Mouse (Mus musculus) hindbrain, embryonic 11.5 days (tissue): ENCODE data around the gene Myrfl. TPM values are rescaled to one million over a fixed set of nuclear protein-coding genes. Genes with fewer than 3 reads are reported as not detected.

ENCODE experiments used
- ATAC-seq: fragments of 200-750 bp; cut with Nextera tagmentation; 2 replicates; pipeline ENCODE4 v1.8.0; 2017; ENCODE audit warnings: mild to moderate bottlenecking, moderate TSS enrichment, moderate library complexity; ENCODE audit not compliant: low FRiP score
- DNase-seq: peaks from one replicate; pipeline ENCODE4 v3.0.0-alpha.2; 2015; ENCODE audit warnings: low spot score
- H3K27ac ChIP-seq: fragments of 300-500 bp; sonication (generic); 2 replicates; pipeline ENCODE4 v1.5.1; 2014; ENCODE audit warnings: mild to moderate bottlenecking, low read depth, low read length
- H3K27me3 ChIP-seq: fragments of 300-500 bp; sonication (generic); 2 replicates; pipeline ENCODE4 v1.6.1; 2014; ENCODE audit warnings: mild to moderate bottlenecking, low read length, moderate library complexity, mixed read lengths; ENCODE audit not compliant: control insufficient read depth, insufficient read depth
- H3K36me3 ChIP-seq: fragments of 300-500 bp; sonication (generic); 2 replicates; pipeline ENCODE4 v1.6.1; 2014; ENCODE audit warnings: mild to moderate bottlenecking, low read length, moderate library complexity, mixed read lengths; ENCODE audit not compliant: control insufficient read depth, insufficient read depth
- H3K4me1 ChIP-seq: fragments of 300-500 bp; sonication (generic); replicated peaks from 2 replicates; pipeline ENCODE4 v1.6.1; 2014; ENCODE audit warnings: low read length, mixed read lengths; ENCODE audit not compliant: control insufficient read depth, insufficient read depth
- H3K4me2 ChIP-seq: fragments of 300-500 bp; sonication (generic); replicated peaks from 2 replicates; pipeline ENCODE4 v1.6.1; 2014; ENCODE audit warnings: mild to moderate bottlenecking, low read depth, low read length
- H3K4me3 ChIP-seq: fragments of 300-500 bp; sonication (generic); 2 replicates; pipeline ENCODE4 v1.5.1; 2014; ENCODE audit warnings: low read depth, low read length
- H3K9ac ChIP-seq: fragments of 300-500 bp; sonication (generic); 2 replicates; pipeline ENCODE4 v1.6.1; 2014; ENCODE audit warnings: low read depth, low read length
- H3K9me3 ChIP-seq: fragments of 300-500 bp; sonication (generic); 2 replicates; pipeline ENCODE4 v1.6.1; 2016; ENCODE audit warnings: low read length; ENCODE audit not compliant: control insufficient read depth
- WGBS: fragments of 180-500 bp; shearing (Covaris S2); extraction: QIAGEN DNeasy Blood & Tissue Kit; methylation state at CpG from one replicate; pipeline ENCODE4 v1.1.7; 2014; 5-methylcytosine and 5-hydroxymethylcytosine counted together
- polyA plus RNA-seq: library from polyadenylated mRNA; unstranded; fragments of >200 nt; fragmentation: Nextera tagmentation; extraction: Ambion mirVana; gene quantifications from 2 replicates; pipeline ENCODE4 v1.2.1, GENCODE M21; 2014

Myrfl gene
- polyA plus RNA-seq, 1 experiment from 2014 or later, result 0.17 TPM

DNA sequence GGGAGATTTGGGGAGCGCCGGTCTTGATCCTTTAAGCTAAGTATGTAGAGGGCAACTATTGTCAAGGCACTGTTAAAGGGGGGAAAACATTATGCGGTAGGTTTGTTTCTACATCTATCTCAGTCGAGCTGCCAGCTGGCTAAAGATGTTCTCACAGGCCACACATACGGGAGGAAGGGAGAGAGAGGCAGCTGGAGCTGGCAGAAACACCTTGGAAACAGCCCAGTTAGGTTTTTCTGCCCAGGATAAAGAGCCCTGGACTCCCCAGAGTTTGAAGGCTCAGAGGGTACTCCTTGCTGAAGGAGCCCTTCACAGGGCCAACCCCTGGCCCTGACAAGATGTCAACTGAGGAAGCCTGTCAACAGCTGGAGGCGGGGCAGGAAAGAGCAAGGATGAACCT lies 100.7 kb downstream of the Myrfl start:
- no peak for DNase-seq
- WGBS, result 59% methylated on average over 6 of the region's 6 CpGs

GRCm38 (mm10) chr10:116789096-116789495 lies 107.6 kb downstream of the Myrfl start:
- Histone ChIP-seq H3K36me3 (no peaks in the 10 kb centered on the region), H3K4me1 (no peaks in the 10 kb centered on the region), H3K4me3 (no peak overlapping the region), H3K9ac (no peak overlapping the region), H3K4me2 (no peak overlapping the region), H3K27me3 (no peaks in the 10 kb centered on the region), H3K27ac (no peak overlapping the region), H3K9me3 (no peaks in the 10 kb centered on the region)
- ATAC-seq, result no peak
- peak; percentile 49 for DNase-seq

More for the DNA sequence above, 100.7 kb downstream of the Myrfl start:
- H3K4me3 ChIP-seq, result no peak overlapping the region
- no peaks in the 10 kb centered on the region for H3K36me3 ChIP-seq
- no peak overlapping the region for H3K4me2 ChIP-seq
- no peak overlapping the region for H3K27ac ChIP-seq
- H3K9me3 ChIP-seq, result no peaks in the 10 kb centered on the region
- no peaks in the 10 kb centered on the region for H3K4me1 ChIP-seq
- no peak for ATAC-seq
- no peak overlapping the region for H3K9ac ChIP-seq
- H3K27me3 ChIP-seq, result no peaks in the 10 kb centered on the region

DNA sequence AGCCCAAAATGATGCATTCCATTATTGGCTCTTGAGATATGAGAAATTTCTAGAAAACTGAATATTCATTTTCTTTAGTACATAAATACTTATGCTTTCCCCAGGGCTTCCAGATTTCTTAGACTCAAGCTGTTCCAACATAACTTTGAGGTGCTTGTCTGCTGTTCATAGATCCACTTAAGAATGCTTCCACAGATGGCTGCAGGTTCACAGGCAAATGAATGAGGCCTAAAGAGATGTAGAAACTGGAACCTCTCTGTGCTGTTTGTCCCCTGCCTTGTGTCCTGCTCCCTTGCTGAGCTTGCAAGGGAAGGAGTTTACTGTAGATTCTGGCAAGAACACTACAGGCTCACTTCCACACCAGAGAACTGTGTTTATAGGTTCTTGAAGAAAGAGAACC lies 108.3 kb downstream of the Myrfl start:
- Histone ChIP-seq H3K36me3 (no peaks in the 10 kb centered on the region), H3K4me1 (no peaks in the 10 kb centered on the region), H3K4me3 (no peak overlapping the region), H3K27me3 (no peaks in the 10 kb centered on the region), H3K27ac (no peak overlapping the region), H3K9ac (no peak overlapping the region), H3K9me3 (no peaks in the 10 kb centered on the region), H3K4me2 (no peak overlapping the region)
- DNase-seq (no peak), ATAC-seq (no peak)

GRCm38 (mm10) chr10:116784098-116784497 lies 112.6 kb downstream of the Myrfl start:
- H3K27ac ChIP-seq, result no peak overlapping the region
- no peak overlapping the region for H3K9ac ChIP-seq
- no peaks in the 10 kb centered on the region for H3K4me1 ChIP-seq
- no peak for DNase-seq
- WGBS, result 71% methylated on average over 6 of the region's 6 CpGs
- no peaks in the 10 kb centered on the region for H3K36me3 ChIP-seq
- no peak overlapping the region for H3K4me3 ChIP-seq
- H3K27me3 ChIP-seq, result no peaks in the 10 kb centered on the region
- H3K4me2 ChIP-seq, result no peak overlapping the region
- no peak for ATAC-seq
- H3K9me3 ChIP-seq, result no peaks in the 10 kb centered on the region

- ATAC-seq, result no peak
- no peak overlapping the region for H3K9ac ChIP-seq
- no peak overlapping the region for H3K4me3 ChIP-seq
- 71% methylated on average over 3 of the region's 5 CpGs for WGBS
- no peaks in the 10 kb centered on the region for H3K9me3 ChIP-seq
- H3K27me3 ChIP-seq, result no peaks in the 10 kb centered on the region
- DNase-seq, result no peak
- H3K36me3 ChIP-seq, result no peaks in the 10 kb centered on the region
- no peaks in the 10 kb centered on the region for H3K4me1 ChIP-seq
- H3K4me2 ChIP-seq, result no peak overlapping the region
- H3K27ac ChIP-seq, result no peak overlapping the region
Measured at GRCm38 (mm10) chr10:116783020-116783419, 113.7 kb downstream of the Myrfl start.

DNA sequence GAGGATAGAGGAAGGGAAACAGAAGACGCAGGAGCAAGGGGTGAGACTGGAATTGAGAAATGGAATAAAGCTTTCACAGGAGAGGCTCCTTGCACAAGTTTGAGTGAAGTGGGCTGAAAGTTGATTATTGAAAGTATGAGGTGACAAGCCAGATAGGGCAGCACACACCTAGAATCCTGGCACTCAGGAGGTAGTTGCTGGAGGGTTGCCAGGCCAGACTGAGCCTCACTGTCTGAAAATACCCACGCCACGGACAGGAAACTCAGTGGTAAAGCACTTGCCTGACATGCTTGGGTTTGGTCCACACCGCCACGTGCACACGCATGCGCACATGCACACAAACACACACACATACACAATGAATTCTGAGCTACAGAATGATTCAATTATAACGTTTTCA lies 118.8 kb downstream of the Myrfl start:
- Histone ChIP-seq H3K9me3 (no peaks in the 10 kb centered on the region), H3K27me3 (no peaks in the 10 kb centered on the region), H3K4me1 (no peaks in the 10 kb centered on the region), H3K36me3 (no peaks in the 10 kb centered on the region), H3K27ac (no peak overlapping the region), H3K4me3 (no peak overlapping the region), H3K4me2 (no peak overlapping the region), H3K9ac (no peak overlapping the region)
- DNase-seq, result no peak
- 93% methylated on average over 8 of the region's 8 CpGs for WGBS
- no peak for ATAC-seq

DNA sequence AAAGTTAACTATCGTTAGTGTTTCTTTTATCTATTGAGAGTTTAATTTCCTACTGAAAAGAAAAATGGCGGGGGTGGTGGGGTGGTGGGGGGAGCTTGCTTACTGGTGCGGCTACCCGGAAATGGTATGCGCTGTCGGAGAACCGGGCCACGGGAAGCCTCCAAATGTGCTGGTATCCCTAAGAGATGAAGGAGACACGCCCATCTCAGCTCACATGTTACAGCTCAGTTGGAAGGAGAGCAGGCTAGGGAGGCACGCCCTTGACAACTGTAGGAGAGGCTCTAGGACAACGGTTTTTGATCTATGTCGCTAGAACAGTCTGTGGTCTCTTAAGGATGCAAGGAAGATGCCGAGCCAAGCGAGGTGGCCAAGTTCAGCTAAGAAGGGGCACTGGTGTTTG lies 119.9 kb downstream of the Myrfl start:
- no peak for DNase-seq
- no peak overlapping the region for H3K9ac ChIP-seq
- no peak overlapping the region for H3K4me3 ChIP-seq
- H3K9me3 ChIP-seq, result no peaks in the 10 kb centered on the region
- H3K27me3 ChIP-seq, result no peaks in the 10 kb centered on the region
- ATAC-seq, result no peak
- no peaks in the 10 kb centered on the region for H3K36me3 ChIP-seq
- no peaks in the 10 kb centered on the region for H3K4me1 ChIP-seq
- 80% methylated on average over 14 of the region's 14 CpGs for WGBS
- no peak overlapping the region for H3K27ac ChIP-seq
- no peak overlapping the region for H3K4me2 ChIP-seq

GRCm38 (mm10) chr10:116773846-116774750 lies 122.6 kb downstream of the Myrfl start:
- DNase-seq, result no peak
- 56% methylated on average over 15 of the region's 15 CpGs for WGBS

GRCm38 (mm10) chr10:116771215-116771935 lies 125.3 kb downstream of the Myrfl start:
- Histone ChIP-seq H3K27ac (no peak overlapping the region), H3K4me1 (no peaks in the 10 kb centered on the region), H3K27me3 (no peaks in the 10 kb centered on the region), H3K9ac (no peak overlapping the region), H3K36me3 (no peaks in the 10 kb centered on the region), H3K4me2 (no peak overlapping the region), H3K4me3 (no peak overlapping the region), H3K9me3 (no peaks in the 10 kb centered on the region)
- no peak for DNase-seq
- ATAC-seq, result no peak
- WGBS, result 91% methylated on average over 21 of the region's 21 CpGs

More at GRCm38 (mm10) chr10:116773846-116774750, 122.6 kb downstream of the Myrfl start:
- Histone ChIP-seq H3K4me2 (no peak overlapping the region), H3K27me3 (no peaks in the 10 kb centered on the region), H3K4me3 (no peak overlapping the region), H3K9me3 (no peaks in the 10 kb centered on the region), H3K9ac (no peak overlapping the region), H3K27ac (no peak overlapping the region), H3K36me3 (no peaks in the 10 kb centered on the region), H3K4me1 (no peaks in the 10 kb centered on the region)
- ATAC-seq, result no peak
